Mouse (Mus musculus): Measurements from ENCODE around the gene 1700003F12Rik.

Gene 1700003F12Rik

DNA sequence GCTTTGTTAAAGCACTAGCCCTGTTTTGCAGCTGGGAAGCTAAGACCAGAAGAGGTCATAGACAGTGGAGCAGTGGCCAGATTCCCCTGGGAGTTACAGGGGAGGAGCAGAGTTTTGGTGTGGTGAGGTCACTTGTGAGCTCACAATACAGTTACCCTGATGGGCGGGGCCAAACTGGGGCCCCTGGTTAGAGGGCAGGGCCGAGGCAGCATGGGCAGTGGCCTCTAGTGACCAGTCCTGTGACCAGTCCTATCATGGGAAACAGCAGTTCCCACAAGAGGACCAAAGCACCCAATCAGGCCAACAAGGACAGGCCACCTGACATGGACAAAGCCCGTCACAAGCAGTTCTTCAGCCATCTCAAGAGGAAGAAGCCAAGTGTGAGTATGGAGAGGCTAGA is 1.8 kb downstream of the 1700003F12Rik start:
- peak; percentile 57 for DNase-seq (ENCODE audit: extremely low read depth, insufficient read length, low spot score)

DNA sequence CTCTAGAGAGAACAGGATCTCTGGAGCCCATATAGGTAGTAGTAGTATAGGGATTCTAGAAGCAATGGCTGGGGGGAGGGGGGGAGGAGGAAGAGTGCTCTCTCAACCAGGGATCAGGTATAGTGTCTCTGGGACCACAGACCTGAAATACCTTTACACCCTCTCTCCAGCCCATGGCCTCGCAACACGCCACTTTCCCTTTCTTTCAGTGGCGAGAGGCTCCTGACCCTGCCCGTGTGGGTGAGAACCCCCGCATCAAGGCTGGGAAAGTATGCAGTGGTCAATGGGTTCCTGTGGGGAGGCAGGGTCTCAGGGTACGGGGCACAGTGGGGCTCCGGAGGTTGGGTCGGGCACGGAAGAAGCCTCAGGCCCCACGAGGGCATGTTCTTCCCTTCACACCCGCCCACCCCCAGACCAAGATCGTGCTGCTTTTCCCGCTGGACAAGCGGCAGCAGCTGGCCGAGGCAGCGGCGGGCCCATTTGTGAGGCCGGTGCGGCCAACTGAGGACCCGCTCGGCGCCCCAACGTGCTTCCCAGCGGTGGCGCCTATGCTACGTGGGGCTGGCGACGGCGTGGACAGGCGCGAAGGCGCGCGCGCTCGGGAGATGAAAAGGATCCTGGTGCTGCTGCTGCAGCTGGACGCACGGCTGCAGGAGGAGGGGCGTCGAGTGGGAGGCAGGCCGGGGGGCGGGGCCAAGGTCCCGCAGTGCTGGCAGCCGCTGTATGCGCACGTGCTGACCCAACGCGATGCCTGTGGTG is 2.4 kb downstream of the 1700003F12Rik start:
- no peak for DNase-seq (ENCODE audit: extremely low read depth, insufficient read length, low spot score)

GRCm38 (mm10) chr2:154549886-154550189 is 3.0 kb downstream of the 1700003F12Rik start:
- DNase-seq (ENCODE audit: extremely low read depth, insufficient read length, low spot score), result no peak

DNA sequence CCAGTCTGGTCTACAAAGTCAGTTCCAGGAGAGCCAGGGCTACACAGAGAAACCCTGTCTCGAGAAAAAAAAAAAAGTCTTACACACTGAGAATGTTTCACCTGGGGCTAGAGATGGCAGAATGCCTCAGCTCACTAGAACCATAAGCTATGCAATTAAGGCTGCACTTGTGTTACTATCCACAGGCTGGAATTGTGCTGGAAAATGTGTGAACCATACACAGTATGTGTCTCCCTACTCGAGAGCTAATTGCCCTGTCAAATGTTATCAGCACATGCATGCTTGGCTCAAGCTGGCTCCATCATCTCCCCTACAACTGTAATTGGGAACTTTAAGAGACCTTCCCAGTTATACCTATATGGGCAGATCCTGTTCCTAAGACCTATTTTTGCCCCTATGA is 4.1 kb downstream of the 1700003F12Rik start:
- no peak for DNase-seq (ENCODE audit: extremely low read depth, insufficient read length, low spot score)

- no peak for DNase-seq (ENCODE audit: extremely low read depth, insufficient read length, low spot score)
Observed at GRCm38 (mm10) chr2:154551476-154551875, 4.6 kb downstream of the 1700003F12Rik start, which contains the start of gene Actl10. Gene Actl10 (plus strand): TSS chr2:154551776.

- DNase-seq (ENCODE audit: extremely low read depth, insufficient read length, low spot score), result no peak
Observed at GRCm38 (mm10) chr2:154551927-154552326, 5.0 kb downstream of the 1700003F12Rik start.

GRCm38 (mm10) chr2:154552424-154552907 is 5.6 kb downstream of the 1700003F12Rik start:
- DNase-seq (ENCODE audit: extremely low read depth, insufficient read length, low spot score), result no peak

GRCm38 (mm10) chr2:154555235-154555634 is 8.3 kb downstream of the 1700003F12Rik start:
- no peak for DNase-seq (ENCODE audit: extremely low read depth, insufficient read length, low spot score)

DNA sequence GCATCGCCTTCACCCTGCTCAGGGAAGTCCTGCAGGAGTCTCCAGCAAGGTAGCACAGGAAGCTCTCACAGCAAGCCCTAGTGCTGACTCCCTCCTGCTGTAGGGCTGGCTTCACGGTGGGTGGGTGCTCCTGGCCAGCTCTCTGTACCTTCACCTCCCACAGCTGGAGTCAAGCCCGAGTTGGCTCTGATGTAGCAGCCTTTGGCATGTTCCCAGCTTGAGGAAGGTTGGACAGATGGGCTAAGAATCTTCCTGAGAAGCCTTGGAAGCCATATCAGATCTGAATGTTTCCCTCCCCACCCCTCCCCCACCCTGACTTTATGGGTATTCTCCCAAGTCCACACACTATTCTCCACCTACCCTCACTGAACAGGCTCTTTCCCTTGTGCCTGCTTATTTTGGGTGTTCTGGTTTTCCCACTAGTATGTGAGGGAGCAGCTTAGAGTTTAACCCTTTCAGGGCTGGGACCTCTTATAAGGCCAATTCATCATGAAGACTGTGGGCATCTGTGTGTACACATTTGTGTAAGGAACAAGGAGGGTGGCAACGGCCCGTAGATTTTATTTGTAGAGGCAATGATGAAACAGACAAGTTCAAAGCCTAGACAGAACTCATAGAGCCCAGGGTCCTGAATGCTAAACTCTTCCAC is 10.4 kb downstream of the 1700003F12Rik start:
- no peak for DNase-seq (ENCODE audit: extremely low read depth, insufficient read length, low spot score)

GRCm38 (mm10) chr2:154558264-154559039 is 11.6 kb downstream of the 1700003F12Rik start, which contains the start of gene Necab3:
Gene Necab3 (minus strand): TSS chr2:154558890.
- DNase-seq (ENCODE audit: extremely low read depth, insufficient read length, low spot score), result no peak

DNA sequence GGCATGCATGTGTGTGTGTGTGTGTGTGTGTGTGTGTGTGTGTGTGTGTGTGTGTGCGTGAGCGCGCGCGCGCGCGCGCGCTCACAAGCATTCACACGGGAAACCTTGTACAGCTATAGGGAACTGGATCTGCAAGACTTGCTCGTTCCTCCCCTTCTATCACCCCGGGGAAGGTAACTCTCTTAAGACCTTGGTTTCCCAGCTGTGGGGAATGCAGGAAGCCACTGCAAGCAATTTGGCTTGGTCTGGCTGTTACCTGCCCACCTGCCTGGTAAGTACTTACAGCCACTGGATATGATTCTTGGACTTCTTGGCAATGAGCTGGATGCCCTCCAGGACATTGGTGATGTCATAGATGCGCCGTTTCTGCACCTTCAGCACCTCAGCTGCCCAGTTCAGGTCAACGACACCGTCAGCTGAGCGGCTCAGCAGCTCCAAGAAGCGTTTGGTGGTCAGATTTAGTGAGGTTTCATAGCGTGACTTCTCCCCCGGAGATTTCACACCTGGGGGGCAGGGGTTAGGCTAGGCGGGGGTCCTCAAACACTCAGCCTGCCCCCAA is 16.8 kb downstream of the 1700003F12Rik start:
- no peak for DNase-seq (ENCODE audit: extremely low read depth, insufficient read length, low spot score)

- DNase-seq (ENCODE audit: extremely low read depth, insufficient read length, low spot score), result no peak
Observed at GRCm38 (mm10) chr2:154565562-154565961, 18.7 kb downstream of the 1700003F12Rik start.

GRCm38 (mm10) chr2:154566641-154567040 is 19.8 kb downstream of the 1700003F12Rik start:
- DNase-seq (ENCODE audit: extremely low read depth, insufficient read length, low spot score), result no peak

DNA sequence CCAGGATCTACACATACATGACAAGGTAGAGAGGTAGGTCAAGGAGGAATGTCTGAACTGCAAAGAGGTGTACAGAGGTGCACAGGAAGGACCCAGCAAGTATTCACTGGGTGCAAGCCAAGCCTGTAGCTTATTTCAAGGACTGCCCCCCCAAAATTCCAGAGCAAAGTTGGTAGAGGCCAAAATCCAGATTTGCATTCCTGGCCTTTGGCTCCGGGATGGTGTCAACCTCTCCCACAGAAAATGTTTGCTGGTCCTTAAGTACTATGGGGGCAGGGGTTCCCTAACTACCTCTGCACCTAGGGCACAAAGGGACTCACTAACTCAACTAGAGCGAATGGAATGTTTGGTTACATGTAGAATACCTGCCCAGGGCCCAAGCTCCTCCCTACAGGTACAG is 20.9 kb downstream of the 1700003F12Rik start:
- no peak for DNase-seq (ENCODE audit: extremely low read depth, insufficient read length, low spot score)

DNA sequence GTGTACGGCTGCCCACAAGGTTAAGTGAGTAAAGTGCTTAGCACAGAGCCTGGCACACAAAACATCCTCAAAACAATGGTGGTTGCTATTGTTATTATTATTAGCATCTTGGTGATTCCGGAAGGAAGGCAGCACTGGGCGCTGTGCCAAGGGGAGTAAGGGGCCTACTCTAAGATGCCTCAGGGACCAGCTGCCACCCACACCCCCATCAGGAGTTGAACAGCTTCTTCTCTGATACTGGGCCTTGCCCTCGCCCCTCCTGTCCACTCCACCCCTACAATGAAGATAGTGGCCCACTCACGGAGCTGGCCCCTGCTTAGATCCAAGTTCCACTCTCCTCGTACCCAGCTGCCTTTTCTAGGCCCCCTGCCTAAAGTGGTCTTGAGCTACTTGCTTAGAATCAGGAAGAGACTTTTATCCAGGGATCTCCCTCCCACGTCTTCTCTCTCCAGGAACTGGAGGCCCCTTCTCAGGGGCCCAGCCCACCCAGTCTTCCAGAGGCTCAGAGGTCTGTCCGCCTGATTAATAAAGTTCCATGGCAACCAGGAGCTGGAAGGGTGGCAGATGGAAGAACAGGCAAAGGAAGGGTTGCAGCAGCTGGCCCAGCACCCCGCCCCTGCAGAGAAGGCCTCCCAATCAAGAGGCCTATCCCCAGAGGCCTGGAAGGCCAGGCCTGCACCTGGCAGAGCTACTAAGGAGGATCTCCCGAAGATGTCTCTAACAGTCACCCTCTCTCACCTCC is 21.6 kb downstream of the 1700003F12Rik start:
- no peak for DNase-seq (ENCODE audit: extremely low read depth, insufficient read length, low spot score)

DNA sequence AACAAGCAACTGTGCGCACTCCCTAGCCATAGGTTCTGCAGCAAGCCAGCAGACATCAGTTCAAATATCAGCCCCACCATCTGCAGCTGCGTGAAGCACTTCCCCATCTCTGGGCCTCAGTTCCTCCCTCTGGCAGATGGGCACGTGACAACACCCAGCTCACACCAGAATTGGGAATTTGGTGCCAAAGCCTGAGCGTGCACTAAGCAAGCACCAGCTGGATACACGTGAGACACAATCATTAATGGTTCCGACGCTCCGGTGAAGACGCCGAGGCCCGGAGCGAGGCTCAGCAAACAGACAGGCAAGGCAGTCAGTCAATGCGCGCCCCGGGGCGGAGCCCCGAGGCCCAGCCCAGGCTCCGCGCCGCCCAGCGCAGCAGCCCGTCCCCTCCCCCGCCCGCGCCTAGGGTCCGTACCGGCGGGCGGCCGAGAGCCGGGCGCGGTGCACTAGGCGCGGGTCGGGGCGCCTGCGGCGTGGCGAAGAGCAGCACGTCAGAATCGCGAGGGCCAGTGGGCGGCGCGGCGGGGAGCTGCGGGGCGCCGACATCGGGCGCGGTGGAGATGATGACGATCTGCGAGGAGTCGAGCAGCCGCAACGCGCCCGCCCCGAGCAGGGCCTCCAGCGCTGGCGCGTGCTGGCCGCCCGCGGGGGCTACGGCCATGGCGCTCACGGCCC is 22.3 kb downstream of the 1700003F12Rik start:
- DNase-seq (ENCODE audit: extremely low read depth, insufficient read length, low spot score), result peak; percentile 84

DNA sequence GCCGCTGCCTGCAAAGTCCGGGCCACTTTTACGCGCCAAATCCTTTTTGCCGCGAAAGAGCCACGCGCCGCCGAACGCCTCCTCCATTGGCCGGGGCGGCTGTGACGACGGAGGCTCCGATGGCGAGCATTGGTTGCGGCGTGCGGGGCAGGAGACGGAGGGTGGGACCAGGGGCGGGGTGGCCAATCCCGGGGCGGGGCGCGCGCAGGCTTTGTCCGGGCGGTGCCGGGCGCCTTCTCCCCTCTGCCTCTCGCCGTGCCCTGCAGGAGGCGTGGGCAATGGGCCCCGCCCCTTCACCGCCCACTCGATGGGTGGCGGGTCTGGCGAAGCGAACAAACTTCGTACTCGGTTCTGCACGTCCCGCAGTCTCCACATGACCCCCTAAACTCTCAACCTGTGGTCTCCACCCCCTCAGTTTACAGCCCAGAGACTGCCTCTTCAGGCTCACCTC is 23.0 kb downstream of the 1700003F12Rik start, which contains the start of gene E2f1:
Gene E2f1, minus strand, starts transcription at position 57 of the 451 bp plus-strand sequence.
- peak; percentile 98 for DNase-seq (ENCODE audit: extremely low read depth, insufficient read length, low spot score)

- DNase-seq (ENCODE audit: extremely low read depth, insufficient read length, low spot score), result peak; percentile 42
Observed at GRCm38 (mm10) chr2:154570666-154571065, 23.8 kb downstream of the 1700003F12Rik start.

GRCm38 (mm10) chr2:154571266-154571665 is 24.4 kb downstream of the 1700003F12Rik start:
- no peak for DNase-seq (ENCODE audit: extremely low read depth, insufficient read length, low spot score)
